Mouse (Mus musculus) lung, embryonic 14.5 days (tissue): ENCODE measurements around the gene Gm44790. TPM values are rescaled to one million over a fixed set of nuclear protein-coding genes. Genes with fewer than 3 reads are reported as not detected.

ENCODE experiments used
- ATAC-seq: fragments of 200-750 bp; cut with Nextera tagmentation; 2 replicates; pipeline ENCODE4 v1.8.0; 2017; ENCODE audit warnings: mild to moderate bottlenecking, moderate TSS enrichment, moderate library complexity; ENCODE audit not compliant: insufficient read depth
- DNase-seq: peaks from one replicate; pipeline ENCODE4 v3.0.0-alpha.2; 2015
- H3K27ac ChIP-seq: fragments of 300-500 bp; sonication (generic); 2 replicates; pipeline ENCODE4 v1.5.1; 2014; ENCODE audit warnings: low read depth, mild to moderate bottlenecking, moderate library complexity
- H3K27me3 ChIP-seq: fragments of 300-500 bp; sonication (generic); 2 replicates; pipeline ENCODE4 v1.6.1; 2014; ENCODE audit warnings: low read length, control low read depth; ENCODE audit not compliant: insufficient read depth
- H3K36me3 ChIP-seq: fragments of 300-500 bp; sonication (generic); 2 replicates; pipeline ENCODE4 v1.6.1; 2014; ENCODE audit warnings: control low read depth; ENCODE audit not compliant: insufficient read depth
- H3K4me1 ChIP-seq: fragments of 300-500 bp; sonication (generic); 2 replicates; pipeline ENCODE4 v1.6.1; 2014; ENCODE audit warnings: antibody characterized with exemption, control low read depth; ENCODE audit not compliant: insufficient read depth
- H3K4me2 ChIP-seq: fragments of 300-500 bp; sonication (generic); 2 replicates; pipeline ENCODE4 v1.6.1; 2014; ENCODE audit warnings: mild to moderate bottlenecking
- H3K4me3 ChIP-seq: fragments of 300-500 bp; sonication (generic); 2 replicates; pipeline ENCODE4 v1.5.1; 2014; ENCODE audit warnings: low read depth, low read length
- H3K9ac ChIP-seq: fragments of 300-500 bp; sonication (generic); 2 replicates; pipeline ENCODE4 v1.6.1; 2014
- H3K9me3 ChIP-seq: fragments of 300-500 bp; sonication (generic); 2 replicates; pipeline ENCODE4 v1.6.1; 2016; ENCODE audit warnings: low read depth, low read length, control low read depth
- CTCF ChIP-seq: IDR thresholded peaks from 2 replicates; pipeline ENCODE4 v1.5.1; 2016; ENCODE audit warnings: antibody characterized with exemption, low read depth
- WGBS: fragments of 180-500 bp; shearing (Covaris S2); extraction: QIAGEN DNeasy Blood & Tissue Kit; methylation state at CpG from one replicate; pipeline ENCODE4 v1.1.7; 2014; 5-methylcytosine and 5-hydroxymethylcytosine counted together
- polyA plus RNA-seq: library from polyadenylated mRNA; unstranded; fragments of >200 nt; fragmentation: Nextera tagmentation; extraction: Ambion mirVana; gene quantifications from 2 replicates; pipeline ENCODE4 v1.2.1, GENCODE M21; 2014

The Gm44790 gene
- polyA plus RNA-seq, 1 experiment from 2014 or later, result 0.72 TPM

DNA sequence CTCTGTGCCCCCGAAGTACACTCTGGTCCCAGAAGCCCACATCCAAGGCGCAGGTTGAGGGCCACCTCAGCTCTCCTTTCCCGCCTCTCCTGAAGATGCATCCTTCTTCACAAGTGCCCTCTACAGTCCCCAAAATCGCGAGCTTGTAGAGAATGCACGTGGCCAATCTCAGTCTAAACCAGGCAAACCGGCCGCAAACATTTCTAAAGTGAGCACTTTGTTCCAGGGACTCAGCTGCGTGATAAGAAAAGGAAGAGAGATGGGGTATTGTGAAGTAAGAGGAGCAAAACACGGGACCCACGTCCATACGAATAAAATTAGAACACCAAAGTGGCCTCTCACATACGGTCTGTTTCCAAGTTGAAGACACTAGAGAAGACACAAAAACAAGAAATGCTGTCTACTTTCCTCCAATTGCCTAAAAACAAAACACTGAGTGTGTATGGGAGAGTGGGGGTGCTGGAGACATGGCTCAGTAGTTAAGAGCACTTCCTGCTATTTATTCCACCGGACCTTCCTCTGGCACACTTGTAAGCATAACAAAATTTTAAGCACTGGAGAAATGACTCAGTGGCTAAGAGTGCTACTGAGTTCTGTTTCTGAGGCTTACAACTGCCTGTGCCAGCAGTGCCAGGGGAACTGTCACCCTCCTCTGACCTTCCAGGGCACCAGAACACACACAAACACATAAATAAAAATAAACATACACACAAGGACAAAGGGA lies 29.0 kb upstream of the Gm44790 start:
- WGBS, result 4% methylated on average over 14 of the region's 14 CpGs
- Histone ChIP-seq H3K4me3 (peak overlapping the region; percentile 87), H3K4me1 (0 out of 2 replicates have a peak, but pooled peaks cover 4% of the 10 kb centered on the region), H3K27me3 (no peaks in the 10 kb centered on the region), H3K4me2 (peak overlapping the region; percentile 94), H3K27ac (peak overlapping the region; percentile 83), H3K36me3 (peaks cover 13% of the 10 kb centered on the region; the same call in 1 of the 2 replicates), H3K9ac (peak overlapping the region; percentile 82), H3K9me3 (no peaks in the 10 kb centered on the region)
- DNase-seq (no peak), ATAC-seq (no peak)
- TF ChIP-seq CTCF, result no peak

DNA sequence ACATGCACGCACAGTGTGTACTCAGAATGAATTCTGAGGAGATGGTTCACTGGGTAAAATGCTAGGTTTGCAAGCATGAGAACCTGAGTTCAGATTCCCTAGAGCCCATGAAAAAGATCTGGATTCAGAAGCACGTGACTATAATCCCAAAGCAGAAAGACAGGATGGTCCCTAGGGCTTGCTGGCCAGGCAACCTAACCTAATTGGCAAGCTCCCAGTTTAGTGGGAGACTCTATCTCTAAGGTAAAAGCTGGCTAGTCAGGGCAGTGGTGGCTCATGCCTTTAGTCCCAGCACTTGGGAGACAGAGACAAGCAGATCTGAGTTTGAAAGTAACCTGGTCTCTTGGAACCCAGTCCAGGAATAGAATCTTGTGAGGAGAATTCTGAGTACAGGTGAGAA lies 27.5 kb upstream of the Gm44790 start:
- ATAC-seq (no peak), DNase-seq (no peak)
- Histone ChIP-seq H3K36me3 (0 out of 2 replicates have a peak, but pooled peaks cover 5% of the 10 kb centered on the region), H3K9ac (no peak overlapping the region), H3K27me3 (no peaks in the 10 kb centered on the region), H3K27ac (no peak overlapping the region), H3K4me2 (no peak overlapping the region), H3K4me3 (no peak overlapping the region), H3K9me3 (no peaks in the 10 kb centered on the region), H3K4me1 (0 out of 2 replicates have a peak, but pooled peaks cover 4% of the 10 kb centered on the region)
- 75% methylated on average over 2 of the region's 2 CpGs for WGBS
- no peak for TF ChIP-seq CTCF

DNA sequence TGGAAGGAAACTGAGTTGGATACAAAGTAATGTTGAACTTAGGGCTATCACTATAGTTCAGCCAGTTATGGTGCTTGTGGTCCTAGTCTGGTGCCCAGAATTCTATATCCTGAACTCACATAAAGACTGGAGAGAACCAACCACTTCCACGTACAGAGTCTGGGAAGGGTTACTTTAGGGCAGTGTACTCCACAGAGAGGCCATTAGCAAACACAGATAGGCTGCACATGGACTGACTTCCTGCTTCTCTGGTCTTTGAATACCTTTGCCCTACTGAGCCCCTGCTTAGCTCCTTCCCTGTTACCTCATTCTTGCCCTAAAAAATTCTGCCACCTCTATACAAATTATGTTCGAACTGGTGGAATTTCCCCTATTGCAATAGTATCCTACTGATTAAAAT lies 26.5 kb upstream of the Gm44790 start:
- Histone ChIP-seq H3K27me3 (no peaks in the 10 kb centered on the region), H3K9me3 (no peaks in the 10 kb centered on the region), H3K4me2 (no peak overlapping the region), H3K27ac (no peak overlapping the region), H3K4me1 (0 out of 2 replicates have a peak, but pooled peaks cover 4% of the 10 kb centered on the region), H3K36me3 (no peaks in the 10 kb centered on the region), H3K9ac (no peak overlapping the region), H3K4me3 (no peak overlapping the region)
- no peak for TF ChIP-seq CTCF
- DNase-seq (no peak), ATAC-seq (no peak)
- WGBS, result 73% methylated on average over 2 of the region's 2 CpGs

DNA sequence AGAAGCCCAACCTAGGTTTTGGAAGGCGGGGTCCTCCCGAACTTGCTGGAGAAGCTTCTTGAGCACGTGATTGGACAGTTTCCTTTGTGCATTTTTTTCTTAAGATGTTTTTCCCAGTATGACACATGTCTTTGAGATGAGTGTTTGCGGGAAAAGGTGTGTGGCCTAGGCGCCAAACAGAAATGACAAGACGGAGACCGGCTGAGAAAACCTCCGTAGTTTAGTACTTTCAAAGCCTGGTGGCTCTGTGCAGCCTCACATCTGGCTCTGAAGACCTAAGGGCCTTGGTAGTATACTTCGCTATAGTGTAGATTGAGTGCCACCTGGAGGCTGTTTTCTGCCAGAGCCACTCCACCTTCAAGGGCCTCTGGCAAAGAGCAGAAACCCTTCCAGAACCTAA lies 25.5 kb upstream of the Gm44790 start:
- DNase-seq, result peak; percentile 92
- peak overlapping the region; percentile 29; the same call in 1 of the 2 replicates for H3K9ac ChIP-seq

DNA sequence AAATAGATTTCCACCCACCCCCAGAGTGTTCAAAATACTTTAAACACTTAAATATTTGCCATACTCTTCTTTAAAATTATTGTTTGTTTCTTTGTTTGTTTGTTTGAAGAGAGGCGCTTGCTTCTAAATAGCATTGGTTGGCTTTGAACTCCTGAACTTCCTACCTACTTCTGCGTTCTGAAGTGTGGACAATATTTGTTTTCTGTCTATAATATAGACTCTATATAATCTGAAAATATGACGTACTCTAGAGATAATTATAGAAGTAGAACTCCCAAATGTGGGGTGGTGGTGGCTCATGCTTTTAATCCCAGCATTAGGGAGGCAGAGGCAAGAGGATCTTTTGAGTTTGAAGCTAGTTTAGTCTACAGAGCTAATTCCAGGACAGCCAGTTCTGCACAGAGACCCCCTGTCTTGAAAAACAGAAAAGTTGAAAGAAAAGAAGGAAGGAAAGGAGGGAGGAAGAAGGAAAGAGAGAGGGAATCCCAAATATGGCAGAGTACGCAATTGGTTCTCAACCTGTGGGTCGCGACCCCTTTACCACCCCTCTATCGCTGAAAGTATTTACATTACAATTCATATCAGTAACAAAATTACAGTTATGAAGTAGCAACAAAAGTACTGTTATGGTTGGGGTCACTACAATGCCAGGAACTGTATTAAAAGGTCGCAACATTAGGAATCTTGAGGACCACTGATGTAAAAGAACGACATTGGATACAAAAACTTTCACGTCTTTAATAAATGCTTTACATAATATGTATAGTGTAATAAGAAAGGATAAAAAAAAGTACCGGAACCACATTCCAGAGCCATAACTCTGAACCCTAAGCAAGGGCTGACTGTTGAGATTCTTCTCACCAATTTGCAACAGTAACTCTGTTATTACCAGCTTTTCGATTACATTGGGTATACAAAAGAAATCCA lies 23.5 kb upstream of the Gm44790 start:
- WGBS, result 32% methylated on average over 12 of the region's 12 CpGs
- Histone ChIP-seq H3K4me1 (no peaks in the 10 kb centered on the region), H3K36me3 (peaks cover 10% of the 10 kb centered on the region), H3K9me3 (no peaks in the 10 kb centered on the region), H3K4me2 (peak overlapping the region; percentile 76), H3K9ac (peak overlapping the region; percentile 42; the same call in 1 of the 2 replicates), H3K27me3 (no peaks in the 10 kb centered on the region), H3K4me3 (peak overlapping the region; percentile 78), H3K27ac (no peak overlapping the region; the same call in 1 of the 2 replicates)
- ATAC-seq (no peak), DNase-seq (peak; percentile 67)
- no peak for TF ChIP-seq CTCF

More for the DNA sequence above, 25.5 kb upstream of the Gm44790 start:
- Histone ChIP-seq H3K27ac (no peak overlapping the region), H3K27me3 (no peaks in the 10 kb centered on the region), H3K4me1 (no peaks in the 10 kb centered on the region), H3K9me3 (no peaks in the 10 kb centered on the region), H3K36me3 (no peaks in the 10 kb centered on the region), H3K4me3 (peak overlapping the region; percentile 23), H3K4me2 (peak overlapping the region; percentile 58)
- peak; percentile 68 for TF ChIP-seq CTCF
- 3% methylated on average over 9 of the region's 9 CpGs for WGBS
- peak; percentile 22; the same call in 1 of the 2 replicates for ATAC-seq

DNA sequence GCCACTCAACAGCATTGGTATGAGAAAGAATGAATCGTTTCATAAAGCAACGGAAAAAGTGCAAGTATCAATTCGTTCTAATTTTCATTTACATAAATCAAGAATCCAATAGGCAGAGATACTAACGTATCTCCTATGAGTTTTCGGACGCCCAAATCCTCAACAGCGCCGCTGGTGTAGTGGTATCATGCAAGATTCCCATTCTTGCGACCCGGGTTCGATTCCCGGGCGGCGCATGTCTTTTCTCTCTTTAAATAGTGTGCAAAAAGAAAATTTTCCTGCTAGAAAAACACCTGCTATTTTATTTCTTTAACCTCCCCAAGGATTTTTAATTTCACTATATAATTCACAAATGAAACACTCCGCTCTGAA lies 22.7 kb upstream of the Gm44790 start:
- H3K27me3 ChIP-seq, result no peaks in the 10 kb centered on the region
- TF ChIP-seq CTCF, result no peak
- H3K36me3 ChIP-seq, result peaks cover 13% of the 10 kb centered on the region
- H3K4me2 ChIP-seq, result peak overlapping the region; percentile 76
- under 1% methylated on average over 15 of the region's 15 CpGs for WGBS
- peak overlapping the region; percentile 98 for H3K9ac ChIP-seq
- H3K4me3 ChIP-seq, result peak overlapping the region; percentile 78
- ATAC-seq, result peak; percentile 74
- no peaks in the 10 kb centered on the region for H3K4me1 ChIP-seq
- no peaks in the 10 kb centered on the region for H3K9me3 ChIP-seq
- DNase-seq, result peak; percentile 95
- H3K27ac ChIP-seq, result peak overlapping the region; percentile 100
